Mouse (Mus musculus): Measurements from ENCODE around the gene Trio.

- TF ChIP-seq E2F4 (IDR thresholded peaks at IDR 0.05; ENCODE audit: insufficient read depth) (no peak), MAX (IDR thresholded peaks at IDR 0.05; ENCODE audit: low read depth) (no peak)
Observed at GRCm38 (mm10) chr15:27823581-27823980, 202.1 kb downstream of the Trio start.

Data from myocyte (in vitro differentiated cells).